Mouse (Mus musculus) macrophage (primary cell): ENCODE measurements at regions not wholly inside any gene's neighbourhood (a gene's known extent, or its start where the extent isn't known, plus 50 kb on each side); places are given as distances from the start of the nearest gene placed in this dataset.

Experiments
- H3K27ac ChIP-seq: fragments of 350-480 bp; formaldehyde crosslinking; 2 replicates; pipeline ENCODE4 v1.9.0; 2021
- H3K36me3 ChIP-seq: fragments of 350-480 bp; formaldehyde crosslinking; 2 replicates; pipeline ENCODE4 v1.9.0; 2021; ENCODE audit errors: inconsistent target
- H3K4me3 ChIP-seq: fragments of 350-480 bp; formaldehyde crosslinking; 2 replicates; pipeline ENCODE4 v1.9.0; 2021; ENCODE audit errors: inconsistent target
- H3K79me2 ChIP-seq: fragments of 350-480 bp; formaldehyde crosslinking; 2 replicates; pipeline ENCODE4 v1.9.0; 2021; ENCODE audit errors: inconsistent target
- WGBS: methylation state at CpG from one replicate; pipeline ENCODE4 v1.1.7; 2026; ENCODE audit warnings: inconsistent platforms; ENCODE audit not compliant: missing documents; 5-methylcytosine and 5-hydroxymethylcytosine counted together

GRCm38 (mm10) chr2:84266158-84266557, 159.1 kb downstream of the Calcrl start:
- Histone ChIP-seq H3K4me3 (no peak overlapping the region), H3K79me2 (no peaks in the 10 kb centered on the region), H3K27ac (no peak overlapping the region), H3K36me3 (no peaks in the 10 kb centered on the region)
- 94% methylated on average over 4 of the region's 4 CpGs for WGBS

DNA sequence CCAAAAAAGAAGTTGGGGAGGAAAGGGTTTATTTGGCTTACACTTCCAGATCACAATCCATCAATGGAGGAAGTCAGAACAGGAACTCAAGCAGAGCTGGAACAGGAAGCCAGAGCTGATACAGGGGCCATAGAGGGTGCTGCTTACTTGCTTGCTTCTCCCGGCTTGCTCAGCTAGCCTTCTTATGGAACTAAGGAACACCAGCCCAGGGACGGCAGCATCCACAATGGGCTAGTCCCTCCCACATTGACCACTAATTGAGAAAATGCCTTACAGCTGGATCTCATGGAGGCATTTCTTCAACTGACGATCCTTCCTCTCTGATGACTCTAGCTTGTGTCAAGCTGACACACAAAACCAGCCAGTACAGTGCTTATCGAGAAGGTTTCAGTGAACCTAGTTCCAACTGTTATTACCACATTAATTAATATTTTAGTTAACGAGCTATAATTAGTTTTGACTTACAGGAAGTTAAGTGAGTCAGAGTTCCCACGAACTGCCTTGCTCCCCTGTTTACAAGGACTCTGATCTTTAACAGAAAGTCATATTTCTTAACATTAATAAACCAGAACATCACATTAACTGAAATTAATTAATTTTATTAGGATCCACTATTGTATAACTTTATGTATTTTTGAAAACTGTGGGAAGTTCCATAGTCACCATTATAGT, 158.2 kb downstream of the Calcrl start:
- Histone ChIP-seq H3K27ac (0 out of 2 replicates have a peak overlapping the region, but pooled peaks have one; percentile 10), H3K36me3 (no peaks in the 10 kb centered on the region), H3K79me2 (no peaks in the 10 kb centered on the region), H3K4me3 (no peak overlapping the region)
- 61% methylated on average over 6 of the region's 6 CpGs for WGBS

GRCm38 (mm10) chr2:84274038-84274724, 151.0 kb downstream of the Calcrl start:
- Histone ChIP-seq H3K27ac (no peak overlapping the region), H3K79me2 (no peaks in the 10 kb centered on the region), H3K4me3 (no peak overlapping the region), H3K36me3 (no peaks in the 10 kb centered on the region)
- 80% methylated on average over 6 of the region's 6 CpGs for WGBS

DNA sequence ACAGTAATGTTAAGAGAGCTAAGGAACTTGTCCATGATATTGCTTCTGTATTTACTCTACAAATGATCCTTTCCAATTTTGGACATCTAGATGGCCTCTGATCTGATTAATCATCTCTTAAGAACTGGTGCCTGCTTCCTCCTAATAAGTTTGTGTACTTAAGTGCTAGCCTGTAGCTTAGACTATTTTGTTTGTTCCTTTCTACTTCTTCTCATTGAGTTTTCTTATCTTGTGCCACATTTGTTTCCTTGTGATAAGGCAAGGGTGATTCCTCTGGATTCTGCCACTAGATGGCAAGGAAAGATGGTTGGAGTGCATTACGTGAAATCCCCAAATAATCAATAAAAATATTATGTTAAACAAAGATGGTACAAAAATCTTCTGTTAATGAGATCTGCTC, 148.0 kb downstream of the Calcrl start:
- Histone ChIP-seq H3K36me3 (no peaks in the 10 kb centered on the region), H3K79me2 (no peaks in the 10 kb centered on the region), H3K27ac (no peak overlapping the region), H3K4me3 (no peak overlapping the region)
- WGBS: 71% methylated on average over 1 of the region's 1 CpGs
